23 mouse cellular contexts compared by ENCODE assay signal in genomic region chr2:60705426-60705825, GRCm38 (mm10). TPM values are rescaled to one million over a fixed set of nuclear protein-coding genes. Genes with fewer than 3 reads are reported as not detected.
A peak's percentile ranks its signal among the peaks of the same experiment; 100 is the strongest.
DNase-seq lines count a peak whose midpoint lies in the region; ATAC-seq lines count a peak whose summit lies in the region.
"Had no signal": no experiment of that assay in that cellular context is flagged by ENCODE, and none has a peak within 500 bp of the region (broad histone marks: within the 10 kb centered on the region; RNA-seq: fewer than 3 reads in every experiment).

No protein-coding gene starts in this region.

- H3K36me3 ChIP-seq in heart, embryonic 10.5 days: no peaks in the 10 kb centered on the region
- H3K36me3 ChIP-seq in kidney, embryonic 14.5 days (ENCODE audit: control insufficient read depth, insufficient read depth, low read length): no peaks in the 10 kb centered on the region
- no peaks in the 10 kb centered on the region for H3K36me3 ChIP-seq in hindbrain, embryonic 12.5 days
- H3K36me3 ChIP-seq: embryonic facial prominence, embryonic 10.5 days; heart, embryonic 12.5 days; hindbrain, embryonic 10.5 days; hindbrain, embryonic 15.5 days had no signal

- ATAC-seq in kidney, embryonic 14.5 days (ENCODE audit: low FRiP score, low TSS enrichment): 0 out of 2 replicates have a peak, but pooled peaks have one; percentile 51
- ATAC-seq in hindbrain, embryonic 12.5 days (ENCODE audit: low FRiP score): no peak
- ATAC-seq: activated CD4-positive, CD25-positive, alpha-beta regulatory T cell, adult 4 months; forebrain, embryonic 13.5 days; forebrain, postnatal 0 days; Patski had no signal

- DNase-seq in heart, embryonic 10.5 days (ENCODE audit: low spot score): no peak
- no peak for DNase-seq in heart, adult 18-20 months
- peak; percentile 53 for DNase-seq in kidney, postnatal 10 days
- no peak for DNase-seq in yolk sac, embryonic 10.5 days (ENCODE audit: low spot score)
- DNase-seq in urinary bladder, postnatal 25 days (ENCODE audit: low spot score): no peak
- no peak for DNase-seq in layer of hippocampus, postnatal 14 days (ENCODE audit: low spot score in 2 of 2)
- DNase-seq: adrenal gland, adult 2 months; adrenal gland, postnatal 25 days; cerebellum, adult 18-20 months; cerebellum, postnatal 10 days; forebrain, postnatal 0 days; gastrocnemius, postnatal 10 days had no signal

- H3K27ac ChIP-seq in heart, embryonic 10.5 days: peak overlapping the region; percentile 10; the same call in 1 of the 2 replicates
- no peak overlapping the region for H3K27ac ChIP-seq in kidney, embryonic 14.5 days (ENCODE audit: low read depth, low read length)
- H3K27ac ChIP-seq in hindbrain, embryonic 12.5 days: no peak overlapping the region
- H3K27ac ChIP-seq: embryonic facial prominence, embryonic 10.5 days; forebrain, embryonic 13.5 days; heart, adult 2 months; hindbrain, embryonic 10.5 days; hindbrain, embryonic 15.5 days had no signal

- H3K27me3 ChIP-seq in heart, embryonic 10.5 days (ENCODE audit: insufficient read depth, poor library complexity, severe bottlenecking): no peaks in the 10 kb centered on the region
- no peaks in the 10 kb centered on the region for H3K27me3 ChIP-seq in kidney, embryonic 14.5 days (ENCODE audit: control insufficient read depth, insufficient read depth, low read length)
- no peaks in the 10 kb centered on the region for H3K27me3 ChIP-seq in hindbrain, embryonic 12.5 days
- H3K27me3 ChIP-seq: CH12.LX; heart, embryonic 12.5 days; hindbrain, embryonic 15.5 days; Patski had no signal

- H3K4me3 ChIP-seq in heart, embryonic 10.5 days: no peak overlapping the region
- no peak overlapping the region for H3K4me3 ChIP-seq in kidney, embryonic 14.5 days (ENCODE audit: low read length)
- no peak overlapping the region for H3K4me3 ChIP-seq in hindbrain, embryonic 12.5 days
- H3K4me3 ChIP-seq: embryonic facial prominence, embryonic 10.5 days; forebrain, embryonic 13.5 days; heart, adult 2 months; heart, embryonic 12.5 days; hindbrain, embryonic 10.5 days; hindbrain, embryonic 15.5 days had no signal

- 88% methylated on average over 8 of the region's 8 CpGs for WGBS in heart, embryonic 10.5 days
- WGBS in kidney, embryonic 14.5 days: 65% methylated on average over 8 of the region's 8 CpGs
- 86% methylated on average over 8 of the region's 8 CpGs for WGBS in hindbrain, embryonic 12.5 days

- no peaks in the 10 kb centered on the region for H3K9me3 ChIP-seq in heart, embryonic 10.5 days
- no peaks in the 10 kb centered on the region for H3K9me3 ChIP-seq in kidney, embryonic 14.5 days (ENCODE audit: control insufficient read depth, low read length)
- H3K9me3 ChIP-seq in hindbrain, embryonic 12.5 days (replicated peaks): no peaks in the 10 kb centered on the region
- H3K9me3 ChIP-seq: embryonic facial prominence, embryonic 10.5 days; forebrain, embryonic 13.5 days; heart, embryonic 12.5 days; hindbrain, embryonic 10.5 days; hindbrain, embryonic 15.5 days had no signal

- H3K4me1 ChIP-seq in heart, embryonic 10.5 days: peaks cover 27% of the 10 kb centered on the region
- peaks cover 8% of the 10 kb centered on the region; the same call in 1 of the 2 replicates for H3K4me1 ChIP-seq in kidney, embryonic 14.5 days (ENCODE audit: control insufficient read depth, insufficient read depth, low read length)
- no peaks in the 10 kb centered on the region for H3K4me1 ChIP-seq in hindbrain, embryonic 12.5 days
- H3K4me1 ChIP-seq: forebrain, embryonic 13.5 days; hindbrain, embryonic 15.5 days had no signal

- H3K9ac ChIP-seq in kidney, embryonic 14.5 days (ENCODE audit: low read depth, low read length): no peak overlapping the region
- no peak overlapping the region for H3K9ac ChIP-seq in hindbrain, embryonic 12.5 days
- H3K9ac ChIP-seq: forebrain, embryonic 13.5 days; forebrain, postnatal 0 days; heart, embryonic 12.5 days; hindbrain, embryonic 15.5 days had no signal

- no peak overlapping the region for H3K4me2 ChIP-seq in kidney, embryonic 14.5 days (replicated peaks; ENCODE audit: low read depth, low read length)
- no peak overlapping the region for H3K4me2 ChIP-seq in hindbrain, embryonic 12.5 days (replicated peaks)
- H3K4me2 ChIP-seq: forebrain, embryonic 13.5 days; heart, embryonic 12.5 days; hindbrain, embryonic 15.5 days had no signal

RNA-seq across cellular contexts. Expression of gene Itgb6, which starts 17.0 kb away (rescaled TPM):
- polyA plus RNA-seq in heart, embryonic 10.5 days (2016; fragmentation: Nextera tagmentation; extraction: Ambion mirVana): 0.34 and 0.46 TPM in 2 replicates
- total RNA-seq in heart, adult 18-20 months (2021): 10 to 100 TPM; 26.8 to 29.7 TPM
- 3.4 and 8.9 TPM in 2 replicates for polyA plus RNA-seq in kidney, embryonic 14.5 days (2014; fragmentation: Nextera tagmentation; extraction: Ambion mirVana)
- 0.74 and 0.94 TPM in 2 replicates for polyA plus RNA-seq in hindbrain, embryonic 12.5 days (2016; fragmentation: Nextera tagmentation; extraction: Ambion mirVana)
- total RNA-seq in layer of hippocampus, postnatal 14 days (2021): under 1 TPM in 1 of 2 experiments, not detected in 1; 0.16 TPM
- total RNA-seq: adrenal gland, adult 2 months; adrenal gland, postnatal 25 days; CH12.LX had no signal
- polyA plus RNA-seq: adrenal gland, adult 2 months; forebrain, embryonic 13.5 days; forebrain, postnatal 0 days; hindbrain, embryonic 15.5 days had no signal
